Mouse (Mus musculus) ovary, adult 18-20 months (tissue): ENCODE measurements around the gene Hadh.

Source experiments
- DNase-seq: peaks from one replicate; pipeline ENCODE4 v3.0.0; 2022; ENCODE audit warnings: low spot score, mixed read lengths

The Hadh gene

DNA sequence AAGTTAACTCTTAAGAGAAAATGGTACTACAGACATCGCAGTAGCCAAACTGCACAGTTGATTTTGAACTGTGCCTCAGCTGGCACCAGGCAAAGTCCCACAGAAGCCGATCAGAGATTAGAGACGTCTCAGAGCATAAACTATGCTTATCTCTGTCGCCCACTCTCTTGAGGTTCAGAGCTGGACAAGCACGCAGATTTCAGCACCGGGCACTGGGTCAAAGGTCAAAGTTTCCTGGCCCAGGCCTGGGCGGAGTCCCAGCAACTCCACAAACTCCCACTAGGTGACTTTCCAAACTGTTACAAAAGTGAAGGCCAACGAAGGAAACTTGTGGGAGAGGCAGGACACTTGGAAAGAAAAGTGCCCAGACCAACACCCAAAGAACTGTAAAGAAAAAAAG lies 744 bp downstream of the Hadh start:
- DNase-seq = peak; percentile 30

DNA sequence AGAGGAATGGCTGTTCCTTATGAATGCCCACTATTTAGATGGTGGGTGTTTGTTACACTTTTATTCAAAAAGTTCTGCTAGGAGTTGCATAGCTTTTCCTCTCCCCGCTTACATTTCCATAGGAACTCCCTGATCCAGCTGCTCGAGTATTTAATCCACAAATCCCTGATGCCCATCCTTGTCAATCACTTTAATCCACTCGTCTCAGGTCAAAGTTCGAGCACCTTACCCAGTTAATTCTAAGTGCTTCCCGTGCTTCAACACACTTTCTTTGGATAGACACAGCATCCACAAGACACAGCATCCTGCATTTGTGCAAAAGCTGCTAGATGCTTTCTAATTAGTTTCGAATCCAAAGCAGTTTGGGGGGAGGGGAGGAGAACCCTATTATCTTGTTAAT lies 1.5 kb downstream of the Hadh start:
- no peak for DNase-seq

DNA sequence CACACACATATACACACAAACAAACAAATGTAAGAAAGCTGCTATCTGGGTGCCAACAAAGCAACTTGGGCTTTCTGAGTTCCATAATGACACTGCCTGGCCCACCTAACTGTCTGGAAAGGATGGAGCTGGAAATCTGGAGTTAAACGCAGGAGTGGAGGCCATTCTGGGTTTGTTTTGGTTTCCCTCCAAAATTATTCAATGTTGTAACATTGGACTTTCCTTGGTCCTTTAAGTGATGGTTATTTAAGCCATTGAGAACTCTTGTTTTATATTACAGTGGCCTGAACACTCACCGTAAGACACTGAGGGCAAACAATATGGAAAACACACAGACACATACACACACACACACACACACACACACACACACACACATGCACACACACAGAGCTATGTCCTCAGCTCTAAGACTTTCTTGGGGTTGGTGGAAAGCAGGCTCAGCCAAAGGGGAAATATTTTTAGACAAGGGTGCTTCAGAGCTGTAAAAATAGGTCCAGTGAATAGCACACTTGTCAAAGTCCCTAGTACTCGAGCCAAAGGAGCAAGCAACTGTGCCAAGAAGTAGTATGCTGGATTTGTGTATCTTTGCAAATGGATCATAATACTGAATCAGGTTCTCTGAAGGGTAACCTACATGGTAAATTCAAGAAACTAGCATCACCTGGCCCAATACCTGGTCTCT lies 5.4 kb downstream of the Hadh start:
- no peak for DNase-seq

DNA sequence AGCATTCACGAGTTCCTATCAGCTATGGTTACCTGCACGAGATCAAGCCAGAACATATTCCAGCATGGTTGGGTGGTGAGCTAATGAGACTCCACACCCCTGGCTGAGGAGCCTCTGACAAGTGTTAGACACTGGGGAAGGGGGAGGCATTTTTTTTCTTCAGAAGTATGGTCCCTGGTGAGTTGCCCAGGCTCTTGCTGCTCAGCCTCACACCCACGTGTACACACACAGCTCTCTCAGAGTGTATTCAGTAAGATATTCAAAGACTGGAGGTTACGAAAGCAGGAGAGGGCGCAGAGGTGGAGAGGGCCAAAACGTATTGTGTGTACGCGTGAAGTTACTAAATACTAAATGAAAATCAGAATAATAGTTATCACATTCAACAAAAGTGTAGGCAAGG lies 6.4 kb downstream of the Hadh start:
- no peak for DNase-seq

DNA sequence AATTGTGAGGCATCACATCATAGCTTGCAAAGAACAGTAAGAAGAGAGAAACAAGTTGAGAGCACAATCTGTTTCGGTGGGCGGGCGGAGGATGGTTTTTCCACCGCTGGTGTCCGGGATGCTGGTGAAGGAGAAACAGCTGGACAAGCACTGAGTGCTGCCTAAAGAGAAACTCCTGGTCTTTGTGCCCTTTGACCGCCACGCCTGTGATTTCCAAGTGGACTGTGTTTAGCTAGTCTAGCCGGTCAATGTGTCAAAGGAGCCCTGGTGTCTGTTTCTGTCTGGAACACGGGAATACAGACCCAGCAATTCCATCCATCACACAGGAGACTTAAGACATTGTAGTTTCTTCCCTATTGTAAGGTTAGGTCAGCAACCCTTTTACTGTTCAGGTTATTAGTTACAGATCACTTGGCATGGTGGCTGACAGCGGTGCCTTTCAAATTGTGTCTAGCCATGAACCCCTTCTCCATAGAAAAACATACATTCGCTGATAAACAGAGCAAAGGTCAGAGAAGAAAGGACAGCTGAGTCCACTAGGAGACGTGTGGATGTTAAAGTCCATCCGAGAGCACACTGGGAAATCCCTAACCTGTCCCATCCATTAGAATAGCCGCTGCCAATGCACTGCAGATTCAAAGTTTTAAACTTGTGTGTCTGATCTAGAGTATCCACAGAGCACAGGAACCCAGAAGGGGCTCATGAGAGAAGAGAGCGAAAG lies 8.0 kb downstream of the Hadh start:
- DNase-seq = no peak

DNA sequence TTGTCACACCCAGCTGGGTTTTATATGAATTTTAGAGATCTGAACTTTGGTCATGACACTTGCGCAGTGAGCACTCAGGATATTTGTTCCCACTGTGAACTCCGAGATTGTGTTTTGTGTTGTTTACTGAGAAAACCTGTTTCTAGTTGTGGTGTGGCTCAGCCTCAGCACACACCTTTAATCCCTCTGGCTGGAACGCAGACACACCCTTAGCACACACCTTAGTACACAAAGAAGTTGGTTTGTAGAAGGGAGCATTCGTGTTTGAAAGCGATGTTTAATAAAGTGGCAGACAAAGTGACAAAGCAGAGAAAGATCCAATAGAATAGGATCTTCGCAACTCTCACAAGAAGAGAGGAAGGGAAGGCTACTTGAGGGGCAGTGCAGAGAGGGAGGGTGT lies 11.5 kb downstream of the Hadh start:
- DNase-seq = no peak

DNA sequence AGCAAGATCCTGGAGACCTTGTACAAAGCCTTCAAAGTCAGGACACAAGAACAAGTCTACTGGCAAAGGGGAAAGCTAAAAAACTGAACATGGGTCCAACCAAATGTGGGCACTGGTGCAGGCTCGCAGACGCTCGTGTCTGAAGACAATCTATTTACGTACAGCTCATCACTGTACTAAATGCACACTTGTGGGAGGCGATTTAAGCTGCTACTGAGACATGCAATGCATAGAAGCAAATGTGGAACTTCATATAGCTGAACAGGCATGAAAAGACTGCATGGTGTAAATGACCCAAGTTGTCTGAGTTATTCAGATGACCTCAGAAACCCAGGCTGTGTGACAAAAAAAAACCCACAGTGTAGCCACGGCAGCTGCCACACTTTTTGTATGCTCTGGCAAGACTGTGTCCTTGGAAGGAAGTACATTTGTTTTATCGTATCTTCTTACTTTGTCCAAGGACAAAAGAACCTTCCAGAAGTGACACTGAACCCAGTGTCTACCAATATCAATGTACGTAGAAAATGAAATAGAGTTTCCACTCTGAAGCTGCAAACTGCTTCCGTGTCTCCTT lies 12.4 kb downstream of the Hadh start:
- no peak for DNase-seq

DNA sequence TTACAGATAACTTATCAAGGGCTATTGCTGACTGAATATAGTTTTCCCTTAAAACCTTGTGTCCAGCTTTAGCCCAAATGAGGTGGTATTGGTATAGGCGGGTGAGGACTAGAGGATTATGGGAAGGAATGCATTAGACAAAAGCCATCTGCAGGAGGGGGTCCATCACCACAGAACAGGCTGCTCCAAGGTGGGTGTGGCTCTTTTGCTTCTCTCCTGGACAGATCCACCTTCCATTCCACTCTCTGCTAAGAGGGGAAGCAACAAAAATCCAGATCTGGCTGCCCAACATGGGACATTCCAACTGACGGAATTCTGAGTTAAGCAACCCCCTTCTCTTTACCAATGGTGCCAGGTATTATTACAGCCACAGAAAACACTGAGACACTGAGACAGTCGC lies 13.0 kb downstream of the Hadh start:
- no peak for DNase-seq

DNA sequence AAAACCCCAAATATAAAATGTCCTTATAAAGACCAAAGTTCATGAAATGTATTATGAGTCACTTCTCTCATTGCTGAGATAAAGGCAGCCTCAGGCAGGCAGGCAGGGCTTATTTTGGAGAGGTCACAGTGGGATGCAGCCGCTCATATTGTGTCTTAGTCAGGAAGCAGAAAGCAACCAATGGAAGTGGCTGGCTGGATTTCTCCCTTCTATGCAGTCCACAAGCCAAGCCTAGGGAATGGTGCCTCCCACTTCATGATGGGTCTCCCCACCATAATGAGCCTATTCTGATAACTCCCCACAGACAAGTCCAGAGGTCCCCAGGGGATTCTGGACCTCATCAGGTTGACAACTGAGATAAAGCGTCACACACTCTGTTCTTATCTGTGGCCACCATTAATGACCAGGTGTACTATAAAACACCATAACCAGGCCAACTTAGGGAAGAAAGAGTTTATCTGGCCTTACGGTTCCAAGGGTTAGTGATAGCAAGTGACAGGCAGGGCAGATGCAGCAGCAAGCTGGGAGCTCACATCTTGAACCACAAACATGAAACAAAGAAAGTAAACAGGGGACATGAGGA lies 16.4 kb downstream of the Hadh start:
- no peak for DNase-seq

DNA sequence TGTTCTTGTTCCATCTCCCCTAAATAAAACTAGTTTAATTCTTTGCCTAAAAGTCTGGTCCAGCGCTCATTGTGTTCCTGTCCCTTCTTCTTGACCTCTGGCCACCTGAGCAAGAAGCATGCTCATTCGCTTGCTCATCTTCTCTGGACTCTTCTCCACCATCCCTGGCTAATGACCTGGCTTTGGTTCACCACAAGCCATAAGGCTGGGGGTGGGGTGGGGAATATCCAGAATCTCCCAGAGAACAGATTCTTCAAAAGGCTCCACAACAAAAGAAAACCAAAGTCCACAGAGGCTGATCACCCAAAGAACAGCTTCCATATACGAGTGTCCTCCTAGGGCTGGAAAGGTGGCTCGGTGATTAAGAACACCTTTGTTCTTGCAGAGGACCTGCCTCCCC lies 16.9 kb downstream of the Hadh start:
- no peak for DNase-seq

DNA sequence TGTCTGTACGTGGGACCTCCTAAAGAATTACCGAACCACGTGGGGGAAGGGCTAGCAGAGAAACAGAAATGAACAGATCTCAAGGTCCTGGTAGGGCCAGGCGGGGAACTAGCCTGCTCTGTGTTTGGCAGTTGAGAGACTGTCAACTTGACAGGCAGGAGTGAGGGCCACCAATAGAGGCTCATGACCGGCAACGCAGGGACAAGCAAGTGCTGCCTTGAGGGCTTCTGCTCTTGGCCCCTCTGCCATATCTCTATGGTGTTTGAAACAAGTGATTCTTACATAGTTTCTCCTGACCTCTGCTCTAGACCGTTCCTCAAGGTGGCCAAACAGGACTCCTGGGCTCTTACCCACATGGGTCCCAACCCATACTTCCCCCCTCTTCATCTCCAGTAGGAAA lies 20.3 kb downstream of the Hadh start:
- DNase-seq = no peak

DNA sequence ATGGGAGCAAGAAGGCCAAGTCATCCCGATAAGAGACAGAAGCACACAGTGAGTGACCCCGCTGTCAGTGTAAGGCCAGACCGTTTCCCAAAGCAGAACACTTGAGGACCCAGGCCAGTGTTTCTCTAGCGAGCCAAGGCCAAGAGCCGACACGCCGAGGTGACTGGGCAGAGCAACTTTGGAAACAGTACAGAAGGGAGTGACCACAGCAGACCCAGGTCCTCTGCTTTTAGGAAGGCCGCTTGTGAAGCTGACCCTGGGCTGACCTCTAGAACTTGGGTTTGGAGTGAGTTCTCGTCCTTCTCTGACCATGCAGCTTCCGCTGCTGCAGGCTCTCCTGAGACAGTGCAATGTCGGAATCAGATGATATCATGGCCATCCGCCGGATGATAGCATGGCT lies 20.9 kb downstream of the Hadh start:
- DNase-seq = peak; percentile 15

DNA sequence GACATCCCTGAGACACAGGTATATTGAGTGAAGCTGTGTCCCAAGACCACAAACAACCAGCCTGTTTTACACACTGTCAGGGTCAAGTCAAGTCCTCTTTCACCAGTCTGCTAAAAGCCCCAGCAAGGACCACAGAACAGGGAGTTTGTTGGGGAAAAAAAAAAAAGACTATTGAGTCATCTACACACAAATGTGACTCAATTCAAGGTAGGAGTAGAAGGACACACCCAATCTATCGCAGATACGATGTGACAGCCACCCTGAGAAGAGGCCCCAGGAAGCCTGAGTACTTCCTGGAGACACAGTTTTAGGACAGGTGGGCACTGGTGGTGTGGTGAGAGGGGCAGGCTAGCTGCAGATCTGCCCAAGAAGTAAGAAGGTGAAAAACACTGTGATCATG lies 21.6 kb downstream of the Hadh start:
- DNase-seq = no peak

DNA sequence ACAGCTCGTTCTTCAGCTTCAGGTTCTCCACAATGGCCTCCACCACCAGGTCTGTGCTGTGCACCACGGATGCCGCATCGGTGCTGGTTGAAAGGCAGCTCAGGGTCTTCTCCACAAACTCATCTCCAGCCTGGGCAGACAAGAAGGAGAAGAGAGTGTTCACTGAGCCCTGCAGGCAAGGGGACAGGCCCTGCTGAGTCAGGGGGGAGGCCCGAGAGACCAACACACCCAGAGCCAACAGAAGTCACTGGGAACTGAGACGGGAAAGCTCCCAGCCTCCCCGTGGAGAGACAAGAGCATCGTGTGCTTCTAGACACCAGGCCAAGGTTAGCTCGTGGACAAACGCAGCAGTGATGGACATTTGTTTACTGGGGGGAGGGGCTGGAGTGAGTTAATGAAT lies 23.5 kb downstream of the Hadh start:
- no peak for DNase-seq

DNA sequence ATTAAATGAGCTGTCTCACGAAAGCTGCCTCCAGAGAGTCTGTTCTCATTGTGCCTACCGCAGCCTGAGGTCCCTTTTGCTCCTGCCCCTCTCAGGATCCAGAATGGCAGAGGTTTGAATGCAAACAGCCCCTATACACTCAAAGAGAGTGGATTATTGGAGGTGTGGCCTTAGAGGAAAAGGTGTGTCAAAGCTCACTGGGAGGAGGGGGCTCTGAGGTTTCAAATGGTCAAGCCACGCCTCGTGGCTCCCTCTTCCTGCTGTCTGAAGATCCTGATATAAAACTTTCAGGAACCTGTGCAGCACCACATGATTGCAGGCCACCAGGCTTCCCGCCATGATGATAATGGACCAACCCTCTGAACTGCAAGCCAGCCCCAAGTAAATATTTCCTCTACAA lies 24.1 kb downstream of the Hadh start:
- no peak for DNase-seq

DNA sequence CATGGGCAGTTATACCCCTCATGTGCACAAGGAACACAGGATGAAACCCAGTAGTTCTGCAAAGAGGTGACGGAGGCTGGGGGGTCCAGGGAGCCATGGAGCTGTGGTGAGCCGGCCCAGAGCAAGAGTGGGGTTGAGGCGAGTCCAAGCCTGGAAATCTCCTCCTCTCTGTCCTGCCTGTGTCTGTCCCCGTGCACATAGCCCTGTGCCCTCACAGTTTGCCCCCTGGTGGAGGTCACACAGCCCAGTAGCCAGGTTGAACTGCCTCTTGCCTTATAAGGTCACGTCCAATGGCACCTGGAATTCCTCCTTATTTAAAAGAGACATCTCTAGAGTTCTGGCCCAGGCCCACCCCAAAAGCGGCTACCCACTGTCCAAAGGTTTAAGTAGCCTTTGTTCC lies 24.5 kb downstream of the Hadh start:
- DNase-seq = no peak

DNA sequence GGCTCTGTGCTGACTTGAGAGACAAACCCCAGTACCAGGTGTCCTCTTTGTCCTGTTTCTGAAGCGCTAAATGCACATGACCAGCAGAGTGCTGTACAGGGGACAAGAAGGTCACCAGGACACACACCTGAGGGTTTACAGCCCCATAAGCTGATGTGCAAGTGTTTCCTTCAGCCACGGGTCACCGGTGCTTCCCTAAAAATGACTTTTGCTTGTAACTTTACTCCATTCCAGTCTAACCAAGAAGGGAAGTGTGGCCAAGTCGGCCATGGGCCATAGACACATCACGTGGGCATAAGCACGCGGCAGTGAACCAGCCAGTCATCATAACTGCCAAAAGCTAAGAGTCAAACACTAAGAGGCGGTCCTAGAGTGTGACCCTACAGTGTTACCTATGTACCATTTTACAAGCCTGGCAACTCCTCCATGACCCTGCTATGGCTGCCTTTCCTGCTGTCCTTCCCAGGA lies 25.3 kb downstream of the Hadh start:
- DNase-seq = no peak

DNA sequence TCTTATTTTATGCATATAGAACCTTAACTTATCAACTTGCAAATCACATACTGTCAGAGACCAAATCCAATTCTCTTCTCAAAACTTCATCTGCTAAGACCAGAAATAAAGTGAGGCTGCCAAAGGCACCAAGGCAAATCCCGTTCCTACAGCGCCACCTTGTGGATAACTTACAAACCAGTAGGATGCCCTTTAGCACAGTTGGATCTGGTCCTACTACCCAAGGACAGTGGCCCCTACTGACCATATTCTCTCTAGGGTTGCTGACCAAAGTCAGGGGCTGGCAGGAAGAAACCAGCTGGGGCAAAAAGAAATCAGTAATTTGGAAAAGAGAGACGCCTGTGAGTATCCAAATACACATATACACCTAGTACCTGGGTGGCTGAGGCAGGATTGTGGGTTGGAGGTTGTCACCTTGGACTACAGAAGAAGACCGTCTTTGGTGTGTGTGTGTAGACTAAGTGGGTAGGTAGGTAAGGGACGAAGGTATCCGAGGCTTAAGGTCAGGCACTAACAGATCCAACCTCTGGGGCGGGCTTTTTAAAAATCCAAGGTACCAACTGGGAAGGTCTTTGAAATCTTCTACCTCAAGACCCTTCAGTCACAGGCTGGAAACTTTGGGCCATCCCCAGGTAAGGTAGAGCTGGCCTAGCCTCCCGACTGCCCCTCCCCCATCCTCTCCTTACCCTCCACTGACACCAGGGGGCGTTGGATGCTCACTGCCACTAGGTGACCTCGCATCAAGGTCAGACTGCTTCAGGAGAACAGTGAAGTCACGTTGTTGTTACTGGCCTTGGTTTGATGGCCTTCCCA lies 25.9 kb downstream of the Hadh start:
- peak; percentile 73 for DNase-seq

DNA sequence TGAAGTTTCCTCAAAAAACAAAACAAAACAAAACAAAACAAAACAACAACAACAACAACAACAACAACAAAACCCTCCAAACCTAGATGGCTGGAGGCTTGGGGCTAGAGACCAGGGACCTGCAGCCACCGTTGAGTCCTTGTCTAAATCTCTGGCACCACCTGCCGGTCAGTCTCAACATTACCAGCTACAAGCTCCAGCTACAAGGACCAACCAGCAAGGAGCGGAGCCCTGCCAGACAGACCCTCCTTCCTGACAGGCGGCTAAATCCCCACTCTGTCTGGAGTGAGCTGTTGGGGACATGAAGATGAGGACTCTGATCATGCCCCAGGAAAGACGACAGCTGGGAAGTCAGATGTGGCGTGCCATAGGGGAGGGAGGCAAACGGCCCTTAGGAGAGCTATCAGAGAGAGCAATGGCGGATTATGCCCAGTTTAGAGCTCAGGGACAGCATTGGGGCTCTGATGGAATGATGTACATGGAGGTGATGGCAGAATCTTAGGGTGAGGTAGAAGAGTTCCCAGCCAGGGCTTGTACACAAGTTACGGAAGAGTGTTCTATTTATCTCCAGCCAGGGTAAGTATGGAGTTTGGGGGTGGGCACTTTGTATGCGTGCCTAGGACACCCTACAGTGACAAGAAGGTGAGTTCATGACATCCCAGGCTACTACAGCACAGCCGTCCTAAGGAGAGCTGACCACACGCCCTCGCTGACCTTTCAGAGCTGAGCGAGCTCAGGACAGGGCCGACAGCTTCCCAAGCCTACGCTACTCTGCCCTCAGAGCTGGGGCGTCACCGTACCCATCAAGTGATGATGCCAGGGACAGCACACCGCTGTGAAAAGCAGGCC lies 33.9 kb downstream of the Hadh start:
- DNase-seq = peak; percentile 29

DNA sequence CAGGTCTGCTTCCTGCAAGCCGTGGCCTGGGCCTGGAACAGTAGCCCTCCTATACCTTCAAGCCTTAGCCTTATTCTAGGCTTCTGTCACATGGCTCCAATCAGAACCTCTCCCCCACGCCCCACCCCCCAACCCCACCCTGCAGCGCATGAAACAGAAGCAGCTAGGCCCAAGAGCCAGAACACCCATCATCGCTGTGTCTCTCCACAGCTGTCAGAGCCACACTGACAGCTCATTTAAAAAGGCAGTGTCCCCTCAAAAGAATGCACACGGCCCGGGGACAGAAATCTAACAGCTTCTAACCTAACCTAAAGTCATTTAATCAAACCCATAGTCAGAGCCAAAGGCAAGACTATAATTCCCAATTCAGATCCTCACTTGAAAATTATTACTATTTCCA lies 34.8 kb downstream of the Hadh start:
- DNase-seq = no peak

DNA sequence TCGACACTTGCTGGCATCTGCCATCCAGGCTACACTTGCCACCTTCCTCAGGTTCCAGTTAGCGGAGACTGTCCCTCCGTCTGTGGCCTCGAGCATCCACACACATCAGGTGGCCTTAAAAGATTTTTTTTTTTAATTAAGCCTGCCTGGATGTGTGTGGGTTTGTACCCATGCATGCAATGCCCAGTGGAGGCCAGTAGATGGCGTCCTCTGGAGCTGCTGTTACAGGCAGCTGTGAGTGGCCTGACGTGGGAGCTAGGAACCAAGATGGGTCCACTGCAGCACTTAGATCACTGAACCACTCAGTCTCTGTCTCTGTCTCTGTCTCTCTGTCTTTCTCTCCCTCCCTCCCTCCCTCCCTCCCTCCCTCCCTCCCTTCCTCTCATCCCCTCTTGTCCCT lies 43.8 kb downstream of the Hadh start:
- DNase-seq = no peak
